Mouse (Mus musculus) spleen, embryonic (tissue): ENCODE results near the gene Gm26897.

Experiments
- CTCF ChIA-PET: fragments of 350-600 bp; sonication (Branson Sonifier 250); formaldehyde crosslinking; loops from one replicate; lab custom pipeline; 2022; lab: Charles Lee

Gene Gm26897

DNA sequence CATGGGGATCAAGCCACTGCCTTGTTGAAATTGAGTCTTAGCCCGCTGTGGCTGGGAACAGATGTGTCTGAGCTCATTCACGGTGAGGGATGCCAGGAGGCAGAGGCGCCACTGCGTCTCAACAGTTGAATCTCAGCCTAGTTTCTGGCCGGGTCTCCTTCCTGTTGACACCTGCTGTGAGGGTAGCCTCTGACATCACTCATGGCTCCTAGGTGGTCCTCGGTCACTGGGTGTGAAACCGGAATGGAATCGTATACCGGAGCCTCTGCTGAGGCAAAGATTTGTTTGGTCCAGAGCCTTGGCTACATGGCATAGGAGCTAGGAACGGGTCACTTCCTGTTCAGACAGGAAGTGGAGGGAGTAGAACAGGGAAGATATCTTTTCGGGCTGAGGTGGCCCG, at the start of gene Gm26897:
Gm26897 (plus strand) TSS at position 74 of the 400 bp plus-strand sequence.
- CTCF ChIA-PET: no interaction called here

GRCm38 (mm10) chr5:111687370-111687769, 46.4 kb upstream of the Gm26897 start:
- CTCF ChIA-PET: no interaction called here

GRCm38 (mm10) chr5:111688584-111688983, 45.1 kb upstream of the Gm26897 start:
- CTCF ChIA-PET: no interaction called here

DNA sequence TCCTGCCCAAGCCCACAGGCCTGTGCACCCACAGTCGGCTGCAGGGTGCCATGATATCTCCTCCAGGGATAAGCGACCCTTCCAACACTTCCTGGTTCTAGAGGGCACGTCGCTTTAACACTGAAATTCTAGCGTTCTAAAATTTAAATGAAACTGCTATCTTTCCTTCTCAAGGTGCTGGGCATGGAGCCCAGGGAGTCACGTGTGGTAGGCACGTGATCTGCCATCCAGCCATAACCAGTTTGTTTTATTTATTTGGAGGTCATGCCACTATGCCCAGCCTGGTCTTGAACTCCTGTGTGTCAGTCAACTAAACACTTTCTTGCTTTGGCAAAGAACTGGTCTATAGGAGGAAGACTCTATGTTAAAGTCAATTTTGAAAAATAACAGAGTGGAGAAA, 35.7 kb upstream of the Gm26897 start:
- CTCF ChIA-PET: no interaction called here

- CTCF ChIA-PET: no interaction called here
Observed at GRCm38 (mm10) chr5:111699711-111700303, 33.9 kb upstream of the Gm26897 start.

- CTCF ChIA-PET: no interaction called here
Observed at GRCm38 (mm10) chr5:111701634-111702329, 31.9 kb upstream of the Gm26897 start.

- CTCF ChIA-PET: no interaction called here
Observed at GRCm38 (mm10) chr5:111703586-111703985, 30.1 kb upstream of the Gm26897 start.

DNA sequence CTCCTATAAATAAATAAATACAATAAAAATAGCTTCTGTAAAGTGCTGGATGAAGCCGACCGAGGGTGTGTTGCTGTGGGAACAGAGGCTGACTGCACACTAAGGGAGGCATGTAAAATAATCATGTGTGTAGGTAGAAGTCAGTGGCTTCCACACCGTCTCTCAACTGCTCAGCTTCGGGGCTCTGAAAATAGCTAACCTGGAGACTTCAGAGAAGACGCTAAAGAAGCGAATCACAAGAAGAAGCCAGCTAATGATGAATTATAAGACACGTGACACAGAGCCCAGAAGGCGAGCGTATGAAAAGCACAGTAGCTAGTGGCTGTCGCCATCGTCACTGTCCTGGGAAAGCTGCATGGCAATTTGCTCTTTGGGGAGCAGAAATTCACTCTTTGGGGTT, 29.4 kb upstream of the Gm26897 start:
- CTCF ChIA-PET: no interaction called here

- CTCF ChIA-PET: no interaction called here
Observed at GRCm38 (mm10) chr5:111709195-111709901, 24.4 kb upstream of the Gm26897 start.

DNA sequence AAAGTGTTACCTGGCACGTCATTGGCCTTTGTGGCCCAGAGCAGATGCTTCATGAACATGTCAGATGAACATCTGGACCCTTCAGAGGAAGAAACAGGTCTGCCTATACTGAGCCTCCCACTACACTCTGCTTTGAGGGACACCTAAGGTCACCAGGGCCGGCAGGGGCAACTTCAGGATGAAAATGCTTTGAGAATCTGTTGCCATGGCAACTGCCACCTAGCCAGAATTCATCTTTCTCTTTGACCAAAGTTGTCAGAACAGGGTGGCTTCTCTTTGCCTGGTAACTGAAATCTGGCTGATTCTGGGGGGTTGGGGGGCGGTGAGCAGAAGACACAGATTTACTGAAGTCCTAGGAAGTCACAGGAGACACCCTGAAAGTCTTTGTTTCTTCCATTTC, 14.7 kb upstream of the Gm26897 start:
- CTCF ChIA-PET: no interaction called here

- CTCF ChIA-PET: no interaction called here
Observed at GRCm38 (mm10) chr5:111720726-111721125, 13.0 kb upstream of the Gm26897 start.

GRCm38 (mm10) chr5:111724713-111725112, 9.0 kb upstream of the Gm26897 start:
- CTCF ChIA-PET: no interaction called here

GRCm38 (mm10) chr5:111725195-111725920, 8.4 kb upstream of the Gm26897 start:
- CTCF ChIA-PET: no interaction called here

- CTCF ChIA-PET: no interaction called here
Observed at GRCm38 (mm10) chr5:111728411-111728810, 5.3 kb upstream of the Gm26897 start.

DNA sequence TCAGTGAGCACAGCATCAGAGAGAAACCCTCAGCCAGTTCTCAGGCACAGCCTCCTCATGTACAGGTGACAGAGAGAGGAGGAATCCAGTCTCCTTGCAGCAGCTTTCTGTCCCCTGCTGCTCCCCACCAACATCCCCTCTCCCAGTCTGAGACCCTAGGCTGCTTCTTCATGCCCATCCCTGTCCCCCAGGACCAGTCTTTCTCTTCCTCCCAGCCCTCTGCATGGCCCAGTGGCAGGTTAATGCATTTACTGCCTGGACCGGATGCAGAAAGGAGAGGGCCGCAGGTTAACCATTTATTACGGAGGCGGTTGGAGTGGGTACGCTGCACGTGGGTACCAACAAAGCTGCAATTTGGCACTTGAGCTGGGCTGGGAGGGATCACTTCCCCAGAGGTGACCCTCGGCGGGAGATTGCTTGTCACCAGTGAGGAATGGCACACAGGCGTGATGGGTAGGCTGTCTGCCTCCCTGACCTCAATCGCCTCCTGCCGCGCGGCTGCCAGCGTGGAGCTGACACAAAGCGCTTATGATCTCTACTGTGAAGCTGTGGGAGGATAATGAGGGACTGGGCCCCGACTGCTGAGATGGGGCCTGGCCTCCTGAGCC, 3.1 kb upstream of the Gm26897 start:
- CTCF ChIA-PET: no interaction called here

DNA sequence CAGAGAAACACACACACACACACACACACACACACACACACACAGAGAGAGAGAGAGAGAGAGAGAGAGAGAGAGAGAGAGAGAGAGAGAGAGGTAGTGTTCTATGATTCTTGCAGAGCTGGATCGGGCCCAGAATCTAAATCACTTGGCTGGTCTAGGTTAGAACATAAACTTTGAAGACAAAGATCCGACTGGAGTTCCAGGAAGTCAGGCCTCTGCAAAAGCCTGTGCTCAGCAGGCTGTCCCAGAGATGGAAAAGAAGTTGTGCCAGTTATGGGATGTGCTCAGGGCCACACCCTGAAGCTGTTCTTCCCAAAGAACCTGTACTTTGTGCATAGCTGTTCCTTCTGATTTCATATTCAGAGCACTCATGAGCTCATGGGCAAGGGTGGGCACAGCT, 1.5 kb upstream of the Gm26897 start:
- CTCF ChIA-PET: no interaction called here

DNA sequence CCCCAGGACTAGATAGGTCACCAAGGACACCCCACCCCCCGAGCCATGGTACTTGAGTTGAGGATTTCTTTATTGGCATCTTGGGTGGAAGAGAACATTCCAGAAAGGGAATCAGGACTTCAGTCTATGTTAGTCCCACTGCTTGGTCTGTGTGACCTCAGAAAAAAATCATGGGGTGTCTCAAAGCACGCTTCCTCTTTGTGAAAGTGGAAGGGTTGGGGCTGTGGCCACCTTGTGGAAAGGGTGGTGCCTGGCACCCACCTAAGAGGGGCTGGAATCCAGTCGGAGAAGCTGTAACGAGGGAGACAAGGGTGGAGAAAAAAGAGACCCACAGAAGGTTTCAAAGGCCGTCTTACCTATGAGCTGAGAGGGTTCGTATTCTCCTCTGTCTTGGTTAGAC, 5.8 kb downstream of the Gm26897 start:
- CTCF ChIA-PET: no interaction called here

DNA sequence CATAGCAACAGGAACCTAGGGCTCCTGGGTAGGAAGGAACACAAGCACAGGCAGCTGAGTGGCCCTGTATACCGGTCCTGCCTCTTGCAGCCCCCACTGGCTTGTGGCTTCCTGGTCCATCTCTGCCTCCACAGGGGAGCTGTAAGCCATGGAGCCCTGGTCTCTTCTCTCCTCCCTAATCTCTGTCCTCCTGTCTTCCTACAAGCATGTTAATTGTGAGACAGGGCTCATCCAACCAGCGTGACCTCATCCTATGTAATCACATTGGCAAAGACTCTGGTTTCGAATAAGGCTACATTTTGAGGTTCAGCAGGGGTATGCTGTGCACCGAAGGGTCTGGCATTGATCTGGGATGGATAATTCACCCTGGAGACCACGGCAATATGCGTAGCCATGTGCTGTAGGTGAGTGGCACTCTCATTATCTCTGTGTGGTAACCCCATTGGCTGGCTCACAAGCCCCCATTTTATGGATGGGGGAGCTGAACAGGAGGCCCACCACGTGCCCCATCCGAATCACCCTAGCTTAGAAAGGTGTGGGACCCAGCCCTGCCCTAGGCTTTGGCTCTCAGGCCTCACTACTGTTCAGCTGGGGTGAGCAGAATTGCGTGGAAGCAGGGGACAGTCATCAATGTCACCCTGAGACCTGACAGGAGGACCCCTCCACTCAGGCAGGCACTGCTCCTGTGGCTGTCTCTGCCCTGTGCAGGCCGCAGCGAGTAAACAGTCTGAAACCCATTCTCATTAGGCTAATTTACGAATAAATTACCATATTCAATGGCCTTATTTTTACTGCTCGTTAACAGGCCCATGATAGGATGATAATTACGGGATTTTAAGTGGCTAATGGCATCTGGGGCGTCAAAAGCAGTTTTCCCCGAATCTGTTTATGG, 6.9 kb downstream of the Gm26897 start:
- CTCF ChIA-PET: no interaction called here

DNA sequence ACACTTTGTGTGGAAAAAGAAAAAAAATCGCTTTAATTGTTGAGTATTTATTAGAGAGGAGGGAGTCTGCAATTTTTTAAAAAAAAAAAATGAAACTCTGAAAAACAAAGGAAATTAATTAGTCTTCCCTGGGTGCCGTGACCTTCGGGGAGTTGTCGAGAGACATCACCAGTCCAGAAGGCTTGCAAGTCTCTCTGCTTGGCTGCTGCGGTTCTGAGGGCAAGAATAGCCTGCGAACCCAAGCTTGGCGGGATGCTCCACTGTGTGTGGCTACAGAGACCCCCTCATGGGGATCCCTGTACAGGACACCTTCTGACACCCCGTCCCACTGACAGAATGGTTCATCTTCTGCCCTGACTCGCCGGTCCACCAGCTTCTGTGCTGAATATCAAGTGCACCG, 7.6 kb downstream of the Gm26897 start:
- CTCF ChIA-PET: no interaction called here

GRCm38 (mm10) chr5:111742290-111742898, 8.7 kb downstream of the Gm26897 start:
- CTCF ChIA-PET: no interaction called here
